Mouse (Mus musculus) Patski (cell line): ENCODE measurements around the gene Gtpbp1. TPM values are rescaled to one million over a fixed set of nuclear protein-coding genes. Genes with fewer than 3 reads are reported as not detected.
A peak's percentile ranks its signal among the peaks of the same experiment; 100 is the strongest.

Source experiments
- ATAC-seq: fragments of 100-300 bp; one replicate; pipeline ENCODE4 v1.8.0; 2021
- CTCF ChIA-PET: fragments of 350-600 bp; sonication (Branson Sonifier 250); formaldehyde crosslinking; loops from one replicate; lab custom pipeline; 2022; ENCODE audit warnings: inconsistent platforms; lab: Charles Lee
- POLR2A ChIA-PET: fragments of 350-600 bp; sonication (Branson Sonifier 250); formaldehyde crosslinking; loops from one replicate; lab custom pipeline; 2022; ENCODE audit warnings: antibody characterized with exemption, inconsistent platforms; lab: Charles Lee
- DNase-seq: peaks from one replicate; pipeline ENCODE4 v3.0.0-alpha.2; 2011; ENCODE audit warnings: low read depth, low spot score
- H3K27me3 ChIP-seq: fragments of 371-371 bp; one replicate; pipeline ENCODE4 v1.5.1; 2021
- CTCF ChIP-seq: fragments of 100-300 bp; IDR thresholded peaks from one replicate; pipeline ENCODE4 v1.5.1; 2021
- in situ Hi-C: fragments of 300-500 bp; cut with MboI; formaldehyde crosslinking; loops from 3 replicates; pipeline ENCODE4 v1.11.1; 2018; ENCODE audit warnings: low pct_unique_long_range_greater_than_20kb, mixed read lengths
- polyA plus RNA-seq: library from polyadenylated mRNA; unstranded; gene quantifications from one replicate; pipeline ENCODE4 v1.2.3, GENCODE M21; 2021

Gene Gtpbp1
- polyA plus RNA-seq, 1 experiment from 2014 or later = 33.4 TPM

- ChIA-PET CTCF (interaction anchor here (1.1 to 4.0 kb wide), 2 partner anchors 11 to 67 kb away, joined by 3 to 16 read pairs; no protein-coding TSS in a partner anchor), POLR2A (no interaction called here)
- no peak for TF ChIP-seq CTCF
- H3K27me3 ChIP-seq = no peaks in the 10 kb centered on the region
- ATAC-seq (no peak), DNase-seq (no peak)
- in situ Hi-C loops = no loop called here
Measured at GRCm38 (mm10) chr15:79763601-79764246, 73.1 kb downstream of the Gtpbp1 start.

GRCm38 (mm10) chr15:79764539-79765267, 74.1 kb downstream of the Gtpbp1 start:
- no peak for TF ChIP-seq CTCF
- in situ Hi-C loops = no loop called here
- CTCF ChIA-PET = interaction anchor here (1.2 to 4.0 kb wide), 3 partner anchors 12 to 66 kb away, joined by 3 to 16 read pairs (median 9); no protein-coding TSS in a partner anchor
- DNase-seq = no peak
- no peaks in the 10 kb centered on the region for H3K27me3 ChIP-seq
- no peak for ATAC-seq
- POLR2A ChIA-PET = no interaction called here

GRCm38 (mm10) chr15:79765361-79765760, 74.7 kb downstream of the Gtpbp1 start:
- in situ Hi-C loops = no loop called here
- no peak for ATAC-seq
- ChIA-PET POLR2A (no interaction called here), CTCF (interaction anchor here (1.2 to 2.5 kb wide), 2 partner anchors 12 to 65 kb away, joined by 3 to 9 read pairs; no protein-coding TSS in a partner anchor)
- H3K27me3 ChIP-seq = no peaks in the 10 kb centered on the region
- no peak for DNase-seq
- TF ChIP-seq CTCF = no peak

GRCm38 (mm10) chr15:79766168-79766567, 75.5 kb downstream of the Gtpbp1 start:
- in situ Hi-C loops = no loop called here
- no peak for TF ChIP-seq CTCF
- ChIA-PET CTCF (interaction anchor here (2.5 kb wide), 1 partner anchor 13 kb away, joined by 9 read pairs; no protein-coding TSS in a partner anchor), POLR2A (no interaction called here)
- no peak for ATAC-seq
- no peak for DNase-seq
- no peaks in the 10 kb centered on the region for H3K27me3 ChIP-seq

GRCm38 (mm10) chr15:79766586-79767071, 76.0 kb downstream of the Gtpbp1 start:
- ChIA-PET POLR2A (no interaction called here), CTCF (interaction anchor here (2.5 kb wide), 1 partner anchor 14 kb away, joined by 9 read pairs; no protein-coding TSS in a partner anchor)
- ATAC-seq = no peak
- H3K27me3 ChIP-seq = no peaks in the 10 kb centered on the region
- TF ChIP-seq CTCF = no peak
- no peak for DNase-seq
- in situ Hi-C loops = no loop called here

- ATAC-seq = no peak
- CTCF ChIA-PET = no interaction called here
- TF ChIP-seq CTCF = no peak
- H3K27me3 ChIP-seq = no peaks in the 10 kb centered on the region
- no peak for DNase-seq
- in situ Hi-C loops = no loop called here
- POLR2A ChIA-PET = no interaction called here
Measured at GRCm38 (mm10) chr15:79767327-79767961, 76.8 kb downstream of the Gtpbp1 start.

- no peaks in the 10 kb centered on the region for H3K27me3 ChIP-seq
- DNase-seq (no peak), ATAC-seq (no peak)
- ChIA-PET CTCF (interaction anchor here (0.7 to 1.5 kb wide), 2 partner anchors 16 to 48 kb away, joined by 3 to 5 read pairs; no protein-coding TSS in a partner anchor), POLR2A (no interaction called here)
- TF ChIP-seq CTCF = no peak
- in situ Hi-C loops = no loop called here
Measured at GRCm38 (mm10) chr15:79768302-79768701, 77.7 kb downstream of the Gtpbp1 start.

GRCm38 (mm10) chr15:79770629-79771240, 80.1 kb downstream of the Gtpbp1 start:
- ChIA-PET CTCF (interaction anchor here (0.8 kb wide), 1 partner anchor 10 kb away, joined by 3 read pairs; no protein-coding TSS in a partner anchor), POLR2A (interaction anchor here (0.7 kb wide), 1 partner anchor 1101 kb away, joined by 9 read pairs; no protein-coding TSS in a partner anchor)
- H3K27me3 ChIP-seq = no peaks in the 10 kb centered on the region
- ATAC-seq = no peak
- peak; percentile 49 for DNase-seq
- no peak for TF ChIP-seq CTCF
- in situ Hi-C loops = loop anchor here (5.0 kb wide), 1 partner anchor 107 kb away; no protein-coding TSS in a partner anchor

Other genes starting within 250 kb of the Gtpbp1 start
- 128 TPM for gene Csnk1e, start 235.3 kb upstream of the Gtpbp1 start, polyA plus RNA-seq
- 3.8 TPM for gene Kcnj4, start 185.6 kb upstream of the Gtpbp1 start, polyA plus RNA-seq
- gene Kdelr3, start 174.4 kb upstream of the Gtpbp1 start, polyA plus RNA-seq = 35.8 TPM
- gene Ddx17, start 144.1 kb upstream of the Gtpbp1 start, polyA plus RNA-seq = 326 TPM
- gene Dmc1, start 85.7 kb upstream of the Gtpbp1 start, polyA plus RNA-seq = 0.15 TPM
- gene Fam227a, start 31.9 kb upstream of the Gtpbp1 start, polyA plus RNA-seq = 4.6 TPM
- 46.0 TPM for gene Cby1, start 31.6 kb upstream of the Gtpbp1 start, polyA plus RNA-seq
- gene Tomm22, start 20.0 kb upstream of the Gtpbp1 start, polyA plus RNA-seq = 201 TPM
- gene Josd1, start 2.9 kb upstream of the Gtpbp1 start, polyA plus RNA-seq = 43.4 TPM
- gene Sun2, start 51.7 kb downstream of the Gtpbp1 start, polyA plus RNA-seq = 69.6 TPM
- 76.8 TPM for gene Dnal4, start 87.0 kb downstream of the Gtpbp1 start, polyA plus RNA-seq
- 6.6 TPM for gene Nptxr, start 113.9 kb downstream of the Gtpbp1 start, polyA plus RNA-seq
- 2.1 TPM for gene Npcd, start 143.4 kb downstream of the Gtpbp1 start, polyA plus RNA-seq
- 75.9 TPM for gene Cbx6, start 143.8 kb downstream of the Gtpbp1 start, polyA plus RNA-seq
- gene Apobec3, start 200.8 kb downstream of the Gtpbp1 start, polyA plus RNA-seq = 10.5 TPM